Mouse (Mus musculus) thymus, postnatal 36 days (tissue): Measurements from ENCODE around the gene Bcor.

ENCODE experiments used
- DNase-seq, 2 experiments: peaks; one replicate each; pipeline ENCODE4 v3.0.0; 2022; ENCODE audit warnings: mixed read lengths in 2 of 2

Bcor gene

GRCm38 (mm10) chrX:12159981-12160656, at the start of gene Bcor:
Gene Bcor, minus strand, starts transcription at chrX:12160355.
- DNase-seq: peak; percentile 75 to 87

- DNase-seq: peak; percentile 20 to 41
These were observed 42.8 kb upstream of the Bcor start for GRCm38 (mm10) chrX:12202951-12203350.

- DNase-seq: no peak
These were observed 41.0 kb upstream of the Bcor start for GRCm38 (mm10) chrX:12201111-12201510.

- peak; percentile 10 to 20 for DNase-seq
These were observed 35.2 kb upstream of the Bcor start for GRCm38 (mm10) chrX:12195234-12195919.

GRCm38 (mm10) chrX:12192343-12192742, 32.2 kb upstream of the Bcor start:
- no peak for DNase-seq

GRCm38 (mm10) chrX:12189511-12189910, 29.4 kb upstream of the Bcor start:
- no peak for DNase-seq

- no peak for DNase-seq
These were observed 15.2 kb upstream of the Bcor start for GRCm38 (mm10) chrX:12175198-12175960.

GRCm38 (mm10) chrX:12170128-12170527, 10.0 kb upstream of the Bcor start:
- DNase-seq: no peak

GRCm38 (mm10) chrX:12164591-12165529, 4.7 kb upstream of the Bcor start:
- no peak for DNase-seq

- DNase-seq: peak; percentile 68 to 76
These were observed 647 bp downstream of the Bcor start for GRCm38 (mm10) chrX:12159534-12159881.

- peak; percentile 74 to 79 for DNase-seq
These were observed 1.2 kb downstream of the Bcor start for GRCm38 (mm10) chrX:12158821-12159533.

- peak; percentile 55 to 64 for DNase-seq
These were observed 1.8 kb downstream of the Bcor start for GRCm38 (mm10) chrX:12158244-12158820.

GRCm38 (mm10) chrX:12157331-12157930, 2.7 kb downstream of the Bcor start:
- DNase-seq: peak; percentile 37 to 51

- peak; percentile 38 to 61 for DNase-seq
These were observed 4.3 kb downstream of the Bcor start for GRCm38 (mm10) chrX:12155842-12156291.

- DNase-seq: peak in 1 of 2 experiments; percentile 31
These were observed 4.9 kb downstream of the Bcor start for GRCm38 (mm10) chrX:12155068-12155840.

GRCm38 (mm10) chrX:12153141-12154095, 6.7 kb downstream of the Bcor start:
- DNase-seq: peak; percentile 52 to 57

- DNase-seq: no peak
These were observed 7.9 kb downstream of the Bcor start for GRCm38 (mm10) chrX:12151996-12152904.
